11 mouse cellular contexts compared by ENCODE assay signal in genomic region chr7:44572213-44572701, GRCm38 (mm10). TPM values are rescaled to one million over a fixed set of nuclear protein-coding genes. Genes with fewer than 3 reads are reported as not detected.
DNase-seq lines count a peak whose midpoint lies in the region; ATAC-seq and TF ChIP-seq lines count a peak whose summit lies in the region.
"Had no signal": no experiment of that assay in that cellular context is flagged by ENCODE, and none has a peak within 500 bp of the region (broad histone marks: within the 10 kb centered on the region; RNA-seq: fewer than 3 reads in every experiment).

Gene Napsa (plus strand): TSS chr7:44572380.

- H3K9ac ChIP-seq in hindbrain, embryonic 12.5 days: no peak within 1 kb of the TSS
- H3K9ac ChIP-seq in intestine, embryonic 15.5 days: no peak within 1 kb of the TSS
- H3K9ac ChIP-seq: embryonic facial prominence, embryonic 15.5 days; liver, embryonic 13.5 days had no signal

- ATAC-seq in hindbrain, embryonic 12.5 days (ENCODE audit: low FRiP score): no peak
- no peak for ATAC-seq in intestine, embryonic 15.5 days

- no peaks in the 10 kb centered on the region for H3K27me3 ChIP-seq in hindbrain, embryonic 12.5 days
- H3K27me3 ChIP-seq in intestine, embryonic 15.5 days (replicated peaks): peaks cover 4% of the 10 kb centered on the region; the same call in 1 of the 2 replicates
- H3K27me3 ChIP-seq: embryonic facial prominence, embryonic 15.5 days had no signal

- no peaks in the 10 kb centered on the region for H3K9me3 ChIP-seq in hindbrain, embryonic 12.5 days (replicated peaks)
- no peaks in the 10 kb centered on the region for H3K9me3 ChIP-seq in intestine, embryonic 15.5 days
- H3K9me3 ChIP-seq: embryonic facial prominence, embryonic 15.5 days; liver, embryonic 13.5 days had no signal

- H3K36me3 ChIP-seq in hindbrain, embryonic 12.5 days: no peaks in the 10 kb centered on the region
- no peaks in the 10 kb centered on the region for H3K36me3 ChIP-seq in intestine, embryonic 15.5 days
- H3K36me3 ChIP-seq: embryonic facial prominence, embryonic 15.5 days; liver, embryonic 13.5 days had no signal

- 0 out of 2 replicates have a peak within 1 kb of the TSS, but pooled peaks have one; percentile 25 for H3K27ac ChIP-seq in bone marrow macrophage, adult 2 months (ENCODE audit: insufficient read depth, low read depth, low read length)
- H3K27ac ChIP-seq in hindbrain, embryonic 12.5 days: no peak within 1 kb of the TSS
- H3K27ac ChIP-seq in intestine, embryonic 15.5 days: no peak within 1 kb of the TSS
- H3K27ac ChIP-seq: embryonic facial prominence, embryonic 15.5 days; liver, embryonic 13.5 days had no signal

- peak within 1 kb of the TSS; percentile 50 for H3K4me3 ChIP-seq in bone marrow macrophage, adult 2 months (ENCODE audit: insufficient read depth, low read length)
- no peak within 1 kb of the TSS for H3K4me3 ChIP-seq in hindbrain, embryonic 12.5 days
- no peak within 1 kb of the TSS for H3K4me3 ChIP-seq in intestine, embryonic 15.5 days (replicated peaks)
- H3K4me3 ChIP-seq: embryonic facial prominence, embryonic 15.5 days; liver, embryonic 13.5 days had no signal

- peak; percentile 94 for DNase-seq in A20 (ENCODE audit: low read depth, low spot score)
- DNase-seq in kidney, postnatal 4 days: peak; percentile 60 to 70
- peak; percentile 57 to 74 for DNase-seq in monocyte, adult 2 months (ENCODE audit: low read depth in 1 of 2, low spot score in 2 of 2)
- DNase-seq in ovary, postnatal 10 days (ENCODE audit: low spot score): no peak
- DNase-seq in gastrocnemius, postnatal 10 days: no peak
- DNase-seq: heart, adult 18-20 months; liver, embryonic 13.5 days had no signal

- no peak within 1 kb of the TSS for H3K4me2 ChIP-seq in hindbrain, embryonic 12.5 days (replicated peaks)
- no peak within 1 kb of the TSS for H3K4me2 ChIP-seq in intestine, embryonic 15.5 days (replicated peaks)
- H3K4me2 ChIP-seq: embryonic facial prominence, embryonic 15.5 days; liver, embryonic 13.5 days had no signal

- no peak for TF ChIP-seq POLR2A in bone marrow macrophage, adult 2 months (IDR thresholded peaks at IDR 0.05; ENCODE audit: borderline replicate concordance, low read depth, low read length)

- peaks cover 17% of the 10 kb centered on the region for H3K4me1 ChIP-seq in bone marrow macrophage, adult 2 months (ENCODE audit: control insufficient read depth, insufficient read depth, low read length)
- H3K4me1 ChIP-seq in hindbrain, embryonic 12.5 days: no peaks in the 10 kb centered on the region; the same call in 1 of the 2 replicates
- H3K4me1 ChIP-seq in intestine, embryonic 15.5 days (replicated peaks): no peaks in the 10 kb centered on the region
- H3K4me1 ChIP-seq: embryonic facial prominence, embryonic 15.5 days; liver, embryonic 13.5 days had no signal

- 35% methylated on average over 7 of the region's 7 CpGs for WGBS in hindbrain, embryonic 12.5 days
- WGBS in intestine, embryonic 15.5 days: 38% methylated on average over 7 of the region's 7 CpGs

- no peak for TF ChIP-seq CTCF in bone marrow macrophage, adult 2 months (IDR thresholded peaks at IDR 0.05; ENCODE audit: low read depth, low read length)

RNA-seq across cellular contexts. Expression of gene Napsa, which starts in this region (rescaled TPM):
- polyA plus RNA-seq in bone marrow macrophage, adult 2 months (2012; ENCODE audit: insufficient read depth, insufficient read length, missing spikeins): 218 and 224 TPM in 2 replicates
- 0.87 and 1.2 TPM in 2 replicates for polyA plus RNA-seq in hindbrain, embryonic 12.5 days (2016; fragmentation: Nextera tagmentation; extraction: Ambion mirVana)
- polyA plus RNA-seq in intestine, embryonic 15.5 days (2015; fragmentation: Nextera tagmentation; extraction: Ambion mirVana): 3.1 and 3.6 TPM in 2 replicates
- total RNA-seq in gastrocnemius, postnatal 10 days (2021): under 1 TPM in 1 of 2 experiments, not detected in 1; 0.99 TPM

Comparison
In these comparisons a context has a peak if more than half of its experiments do, and no peak if none do; other contexts are left out.
1. RNA of gene Napsa (polyA plus RNA-seq): 218 to 224 TPM in bone marrow macrophage, adult 2 months; 3.1 to 3.6 TPM in intestine, embryonic 15.5 days and 0.87 to 1.2 TPM in hindbrain, embryonic 12.5 days; every median in the first group is over 10 times any median in the second.
2. DNase-seq: peak in A20 (single experiment), kidney, postnatal 4 days (2 of 2) and monocyte, adult 2 months (2 of 2); none in ovary, postnatal 10 days (single experiment) and gastrocnemius, postnatal 10 days (single experiment).